Mouse (Mus musculus) left cerebral cortex, postnatal 10 days (tissue): ENCODE measurements around the gene Hmg20a. TPM values are rescaled to one million over a fixed set of nuclear protein-coding genes. Genes with fewer than 3 reads are reported as not detected.

Experiments
- total RNA-seq, 2 experiments: library from RNA; stranded (reverse); gene quantifications; 2 replicates each; pipeline ENCODE4 v1.2.3; 2021

The Hmg20a gene
- total RNA-seq, 2 experiments from 2014 or later: 61.6 to 62.2 TPM

Other genes with a start within 250 kb of the Hmg20a start
- gene Peak1, start 542 bp upstream of the Hmg20a start, total RNA-seq: 10 to 100 TPM; 20.4 to 21.7 TPM